Mouse (Mus musculus): Measurements from ENCODE around the gene Slc1a4. TPM values are rescaled to one million over a fixed set of nuclear protein-coding genes. Genes with fewer than 3 reads are reported as not detected.

The Slc1a4 gene
- 18.6 and 19.7 TPM in 2 replicates for polyA plus RNA-seq (2015; fragmentation: Nextera tagmentation; extraction: Ambion mirVana)

DNA sequence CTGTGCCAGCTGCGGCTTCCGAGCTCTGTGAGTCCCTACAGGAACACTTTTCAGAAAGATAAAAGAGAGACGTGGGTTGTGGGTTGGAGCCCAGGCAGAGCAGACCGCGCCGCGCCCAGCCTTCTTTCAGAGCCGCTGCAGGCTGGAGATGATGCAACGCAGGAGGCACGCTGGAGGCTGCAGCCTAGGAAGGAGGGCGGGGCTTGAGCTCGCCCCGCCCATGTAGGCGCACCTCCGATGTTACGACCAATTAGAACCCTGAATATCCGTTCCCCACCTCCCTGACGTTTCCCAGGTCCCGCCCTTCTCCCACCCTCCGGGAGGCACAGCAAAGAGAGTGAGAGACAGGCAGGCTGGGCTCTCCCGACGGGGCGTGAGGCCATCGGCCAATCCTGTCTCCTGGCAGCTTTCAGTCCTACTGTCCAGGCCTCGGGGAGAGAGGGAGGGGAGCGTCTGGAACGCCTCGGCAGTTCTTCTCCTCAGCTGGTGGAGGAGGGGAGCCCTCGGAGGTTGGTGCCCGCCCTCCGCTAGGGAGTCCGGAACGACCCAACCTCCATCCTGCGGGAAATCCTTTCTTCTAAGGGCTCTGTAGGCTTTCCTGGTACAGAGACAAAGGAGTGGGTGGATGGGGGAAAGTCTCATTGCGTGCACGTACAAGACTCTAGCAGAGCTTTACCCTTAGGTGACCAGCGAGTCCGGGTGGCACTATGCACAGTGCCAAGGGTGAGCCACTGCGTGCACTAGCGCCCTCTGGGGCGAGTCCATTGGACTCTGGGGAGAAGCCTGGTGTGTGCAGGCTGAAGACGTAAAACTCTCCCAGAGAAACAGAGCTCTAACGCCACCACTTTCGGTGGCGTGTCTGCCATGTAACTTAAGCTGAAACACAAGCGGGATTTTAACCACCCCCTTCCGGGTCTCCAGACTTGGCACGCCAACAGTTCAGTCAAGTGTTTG lies at the start of gene Slc1a4:
Slc1a4 (minus strand) TSS at position 153 of the 954 bp plus-strand sequence.
- peak within 1 kb of the TSS; percentile 60 for H3K4me3 ChIP-seq
- WGBS = under 1% methylated on average over 48 of the region's 48 CpGs
- H3K4me2 ChIP-seq = peak within 1 kb of the TSS; percentile 92
- no peaks in the 10 kb centered on the region for H3K9me3 ChIP-seq
- no peaks in the 10 kb centered on the region for H3K27me3 ChIP-seq
- peak within 1 kb of the TSS; percentile 61 for H3K9ac ChIP-seq
- peaks cover 22% of the 10 kb centered on the region for H3K4me1 ChIP-seq
- peak within 1 kb of the TSS; percentile 99 for H3K27ac ChIP-seq
- no peaks in the 10 kb centered on the region for H3K36me3 ChIP-seq
- ATAC-seq (ENCODE audit: borderline replicate concordance, extremely low read depth, low FRiP score, low TSS enrichment) = peak; percentile 98

- Histone ChIP-seq H3K4me1 (no peaks in the 10 kb centered on the region), H3K27ac (no peak overlapping the region), H3K9me3 (no peaks in the 10 kb centered on the region), H3K4me2 (no peak overlapping the region), H3K4me3 (no peak overlapping the region), H3K36me3 (no peaks in the 10 kb centered on the region), H3K27me3 (no peaks in the 10 kb centered on the region), H3K9ac (no peak overlapping the region)
- WGBS = 32% methylated on average over 4 of the region's 4 CpGs
- no peak for ATAC-seq (ENCODE audit: borderline replicate concordance, extremely low read depth, low FRiP score, low TSS enrichment)
These were observed 47.6 kb upstream of the Slc1a4 start for GRCm38 (mm10) chr11:20380106-20380505.

DNA sequence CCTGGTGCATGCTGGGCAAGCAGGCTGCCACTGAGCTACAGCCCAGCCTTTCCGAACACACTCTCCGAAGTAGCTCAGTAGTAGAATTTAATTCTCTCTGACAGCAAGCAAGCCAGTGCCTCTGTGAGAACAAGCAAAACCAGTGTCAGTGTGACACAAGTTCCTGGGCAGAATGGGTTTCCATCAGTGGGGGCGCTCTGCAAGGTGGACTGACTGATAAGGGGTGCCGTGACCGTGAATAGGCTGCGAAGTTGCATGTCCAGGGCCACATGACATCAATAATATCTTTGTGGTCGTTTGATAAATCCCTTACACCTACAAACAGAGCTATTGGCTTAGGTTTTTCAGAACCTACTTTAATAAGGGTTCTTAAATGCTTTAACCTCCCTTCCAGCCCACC lies 44.1 kb upstream of the Slc1a4 start:
- H3K36me3 ChIP-seq = no peaks in the 10 kb centered on the region
- H3K4me3 ChIP-seq = no peak overlapping the region
- H3K4me1 ChIP-seq = no peaks in the 10 kb centered on the region
- no peaks in the 10 kb centered on the region for H3K27me3 ChIP-seq
- ATAC-seq (ENCODE audit: borderline replicate concordance, extremely low read depth, low FRiP score, low TSS enrichment) = no peak
- no peak overlapping the region for H3K4me2 ChIP-seq
- no peak overlapping the region for H3K9ac ChIP-seq
- no peak overlapping the region for H3K27ac ChIP-seq
- 85% methylated on average over 7 of the region's 7 CpGs for WGBS
- no peaks in the 10 kb centered on the region for H3K9me3 ChIP-seq

GRCm38 (mm10) chr11:20372616-20373211 lies 40.2 kb upstream of the Slc1a4 start:
- Histone ChIP-seq H3K4me3 (no peak overlapping the region), H3K4me1 (no peaks in the 10 kb centered on the region), H3K9ac (no peak overlapping the region), H3K27ac (no peak overlapping the region), H3K27me3 (no peaks in the 10 kb centered on the region), H3K36me3 (no peaks in the 10 kb centered on the region), H3K9me3 (no peaks in the 10 kb centered on the region), H3K4me2 (no peak overlapping the region)
- WGBS = 64% methylated on average over 8 of the region's 8 CpGs
- ATAC-seq (ENCODE audit: borderline replicate concordance, extremely low read depth, low FRiP score, low TSS enrichment) = no peak

DNA sequence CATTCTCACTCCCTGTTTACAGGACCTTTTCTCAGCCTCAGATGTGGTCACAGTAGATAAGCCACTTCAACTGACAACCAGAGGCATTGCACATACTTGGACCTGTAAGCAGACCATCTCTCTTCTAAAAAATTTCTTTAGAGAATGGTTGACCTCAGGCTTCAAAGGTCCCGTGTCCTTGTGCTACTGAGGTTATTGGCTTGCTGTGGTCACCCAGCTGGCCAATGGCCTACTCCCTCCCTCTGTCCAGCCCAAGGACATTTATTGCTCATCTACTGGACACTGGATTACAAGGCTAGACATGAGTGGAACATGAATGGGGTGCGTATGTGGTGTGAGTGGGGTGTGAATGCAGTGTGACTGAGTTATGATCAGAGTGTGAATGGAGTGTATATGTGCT lies 38.0 kb upstream of the Slc1a4 start:
- H3K9me3 ChIP-seq = no peaks in the 10 kb centered on the region
- H3K27me3 ChIP-seq = no peaks in the 10 kb centered on the region
- H3K4me2 ChIP-seq = no peak overlapping the region
- no peak overlapping the region for H3K4me3 ChIP-seq
- no peaks in the 10 kb centered on the region for H3K36me3 ChIP-seq
- WGBS = 73% methylated on average over 2 of the region's 2 CpGs
- H3K27ac ChIP-seq = no peak overlapping the region
- ATAC-seq (ENCODE audit: borderline replicate concordance, extremely low read depth, low FRiP score, low TSS enrichment) = no peak
- H3K4me1 ChIP-seq = no peaks in the 10 kb centered on the region
- no peak overlapping the region for H3K9ac ChIP-seq

DNA sequence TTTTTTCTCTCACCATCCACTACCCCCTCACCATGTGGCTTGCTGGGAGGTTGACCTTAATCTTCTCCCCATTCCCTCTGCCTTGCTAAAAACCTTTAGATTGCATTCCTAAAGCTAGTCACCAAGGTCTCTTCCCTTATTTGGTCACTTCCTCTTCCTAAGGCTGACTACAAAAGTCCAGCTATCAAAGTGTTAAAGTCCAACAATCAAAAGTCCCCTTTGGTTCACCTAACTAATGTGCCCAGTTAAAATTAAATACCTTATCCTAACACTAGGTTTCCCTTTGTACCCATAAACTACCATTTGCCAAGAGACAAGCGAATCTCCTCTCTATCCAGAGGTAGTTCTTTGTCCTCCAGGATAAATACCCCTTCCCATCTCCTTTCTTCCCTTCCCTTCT lies 33.9 kb upstream of the Slc1a4 start:
- ATAC-seq (ENCODE audit: borderline replicate concordance, extremely low read depth, low FRiP score, low TSS enrichment) = no peak
- Histone ChIP-seq H3K4me1 (no peaks in the 10 kb centered on the region), H3K9me3 (no peaks in the 10 kb centered on the region), H3K4me2 (no peak overlapping the region), H3K9ac (no peak overlapping the region), H3K4me3 (no peak overlapping the region), H3K36me3 (no peaks in the 10 kb centered on the region), H3K27ac (no peak overlapping the region), H3K27me3 (no peaks in the 10 kb centered on the region)
- 90% methylated on average over 1 of the region's 1 CpGs for WGBS

- Histone ChIP-seq H3K36me3 (no peaks in the 10 kb centered on the region), H3K9me3 (no peaks in the 10 kb centered on the region), H3K4me2 (no peak overlapping the region), H3K27me3 (no peaks in the 10 kb centered on the region), H3K4me3 (no peak overlapping the region), H3K27ac (no peak overlapping the region), H3K4me1 (no peaks in the 10 kb centered on the region), H3K9ac (no peak overlapping the region)
- 53% methylated on average over 3 of the region's 3 CpGs for WGBS
- ATAC-seq (ENCODE audit: borderline replicate concordance, extremely low read depth, low FRiP score, low TSS enrichment) = no peak
These were observed 28.8 kb upstream of the Slc1a4 start for GRCm38 (mm10) chr11:20361354-20361753.

DNA sequence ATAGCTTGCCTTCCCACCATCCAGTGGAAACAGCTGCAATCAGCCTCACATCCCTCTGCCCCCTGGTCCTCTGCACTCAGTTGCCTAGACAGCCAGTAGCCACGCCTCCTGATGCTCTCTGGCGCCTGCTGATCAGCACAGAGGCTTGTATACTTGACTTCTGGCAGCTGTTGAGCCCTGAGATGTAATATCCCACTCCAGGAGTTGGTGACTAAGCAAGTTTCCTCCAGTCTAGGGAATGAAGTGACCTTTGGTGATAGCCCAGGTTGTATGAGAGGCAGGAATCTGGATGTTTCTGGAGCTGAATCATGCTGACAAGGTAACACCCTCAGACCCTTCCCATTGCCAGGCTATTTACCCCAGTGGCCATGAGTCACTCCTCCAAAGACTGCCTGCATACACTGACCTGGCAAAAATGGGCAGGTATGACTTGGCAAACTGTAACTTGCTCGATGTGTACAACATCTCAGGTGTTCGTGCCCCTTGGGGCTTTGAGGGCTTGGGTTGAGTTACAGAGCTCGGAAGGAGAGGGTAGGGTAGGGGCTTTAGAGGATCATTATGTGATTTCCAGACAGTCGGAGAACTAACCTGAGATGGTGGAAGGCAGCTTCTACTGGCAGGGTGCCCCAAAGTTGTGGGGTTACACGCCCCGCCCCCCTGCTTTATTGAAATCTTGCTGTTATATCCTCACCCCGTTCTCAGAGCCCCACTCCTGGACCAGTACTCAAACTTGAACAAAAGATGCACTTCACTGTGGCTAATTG lies 25.4 kb upstream of the Slc1a4 start:
- no peak overlapping the region for H3K4me2 ChIP-seq
- no peak overlapping the region for H3K4me3 ChIP-seq
- H3K36me3 ChIP-seq = no peaks in the 10 kb centered on the region
- ATAC-seq (ENCODE audit: borderline replicate concordance, extremely low read depth, low FRiP score, low TSS enrichment) = no peak
- no peaks in the 10 kb centered on the region for H3K4me1 ChIP-seq
- no peak overlapping the region for H3K9ac ChIP-seq
- H3K27ac ChIP-seq = no peak overlapping the region
- H3K27me3 ChIP-seq = no peaks in the 10 kb centered on the region
- no peaks in the 10 kb centered on the region for H3K9me3 ChIP-seq
- WGBS = 73% methylated on average over 9 of the region's 9 CpGs

DNA sequence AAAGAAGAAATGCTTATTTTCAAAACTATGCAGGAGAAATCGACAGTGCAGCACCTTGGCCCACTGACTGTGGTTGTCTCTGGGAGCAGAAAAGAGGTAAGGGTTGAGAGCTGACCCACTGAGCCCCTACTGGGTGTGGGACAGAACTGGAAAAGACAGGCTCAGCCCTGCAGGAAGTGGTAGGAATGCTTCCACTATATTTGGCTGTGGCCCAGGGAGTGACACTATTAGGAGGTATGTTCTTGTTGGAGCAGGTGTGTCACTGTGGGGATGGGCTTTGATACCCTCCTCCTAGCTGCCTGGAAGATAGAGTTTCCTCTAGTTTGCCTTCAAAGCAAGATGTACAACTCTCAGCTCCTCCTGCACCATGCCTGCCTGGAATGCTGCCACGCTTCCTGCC lies 16.0 kb upstream of the Slc1a4 start:
- Histone ChIP-seq H3K9me3 (no peaks in the 10 kb centered on the region), H3K27me3 (no peaks in the 10 kb centered on the region), H3K36me3 (no peaks in the 10 kb centered on the region), H3K27ac (no peak overlapping the region), H3K9ac (no peak overlapping the region), H3K4me3 (no peak overlapping the region), H3K4me2 (no peak overlapping the region), H3K4me1 (peaks cover 8% of the 10 kb centered on the region; the same call in 1 of the 2 replicates)
- WGBS = 77% methylated on average over 2 of the region's 2 CpGs
- no peak for ATAC-seq (ENCODE audit: borderline replicate concordance, extremely low read depth, low FRiP score, low TSS enrichment)

DNA sequence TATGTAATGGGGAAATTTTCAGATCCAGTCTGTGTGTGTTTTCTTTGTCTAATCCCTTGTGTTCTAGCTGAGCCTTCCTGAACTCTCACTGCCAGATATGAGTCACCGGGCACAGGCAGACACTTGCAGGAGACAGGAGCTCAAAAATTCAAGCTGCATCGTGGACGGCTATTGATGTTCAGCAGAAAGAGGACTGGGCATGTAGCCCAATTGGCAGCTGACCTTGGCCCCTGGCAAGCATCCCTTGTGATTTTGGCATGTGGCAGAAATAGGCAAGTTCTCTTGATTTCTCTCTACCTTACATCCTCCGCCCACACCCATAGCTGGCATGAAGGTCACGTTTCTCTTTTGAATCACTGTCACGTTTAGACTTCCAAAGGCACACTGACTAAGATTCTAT lies 15.0 kb upstream of the Slc1a4 start:
- Histone ChIP-seq H3K9me3 (no peaks in the 10 kb centered on the region), H3K9ac (no peak overlapping the region), H3K4me2 (no peak overlapping the region), H3K36me3 (no peaks in the 10 kb centered on the region), H3K4me3 (no peak overlapping the region), H3K4me1 (peaks cover 8% of the 10 kb centered on the region; the same call in 1 of the 2 replicates), H3K27me3 (no peaks in the 10 kb centered on the region), H3K27ac (no peak overlapping the region)
- ATAC-seq (ENCODE audit: borderline replicate concordance, extremely low read depth, low FRiP score, low TSS enrichment) = no peak
- WGBS = 57% methylated on average over 6 of the region's 6 CpGs

DNA sequence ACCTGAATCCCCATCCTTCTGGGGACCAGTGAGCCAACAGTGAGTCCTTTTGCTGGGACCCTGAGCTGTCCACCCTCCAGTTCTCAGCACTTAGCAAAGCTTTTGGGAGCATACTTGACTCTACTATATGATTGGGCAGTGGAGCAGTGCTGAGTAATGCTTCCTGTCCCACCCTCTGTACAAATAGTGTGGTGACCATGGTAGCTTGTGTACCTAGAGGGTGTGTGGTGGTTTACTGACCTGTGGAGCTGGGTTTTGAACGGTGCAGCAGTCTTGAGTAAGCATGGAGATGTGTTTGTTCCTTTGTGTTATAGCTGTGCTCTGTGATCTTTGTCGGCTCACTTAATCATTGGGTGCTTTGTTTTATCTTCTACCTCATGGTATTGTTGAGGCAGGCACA lies 13.9 kb upstream of the Slc1a4 start:
- no peaks in the 10 kb centered on the region for H3K27me3 ChIP-seq

More for the DNA sequence above, 13.9 kb upstream of the Slc1a4 start:
- Histone ChIP-seq H3K4me1 (peaks cover 8% of the 10 kb centered on the region; the same call in 1 of the 2 replicates), H3K9ac (no peak overlapping the region), H3K4me3 (no peak overlapping the region), H3K36me3 (no peaks in the 10 kb centered on the region), H3K27ac (no peak overlapping the region), H3K4me2 (no peak overlapping the region), H3K9me3 (no peaks in the 10 kb centered on the region)
- 54% methylated on average over 2 of the region's 2 CpGs for WGBS
- no peak for ATAC-seq (ENCODE audit: borderline replicate concordance, extremely low read depth, low FRiP score, low TSS enrichment)

Measured in lung, embryonic 15.5 days (tissue).